Mouse (Mus musculus): Measurements from ENCODE around the gene Nle1. TPM values are rescaled to one million over a fixed set of nuclear protein-coding genes. Genes with fewer than 3 reads are reported as not detected.
A peak's percentile ranks its signal among the peaks of the same experiment; 100 is the strongest.

The Nle1 gene
- polyA plus RNA-seq, 1 experiment from 2014 or later = 33.9 TPM

DNA sequence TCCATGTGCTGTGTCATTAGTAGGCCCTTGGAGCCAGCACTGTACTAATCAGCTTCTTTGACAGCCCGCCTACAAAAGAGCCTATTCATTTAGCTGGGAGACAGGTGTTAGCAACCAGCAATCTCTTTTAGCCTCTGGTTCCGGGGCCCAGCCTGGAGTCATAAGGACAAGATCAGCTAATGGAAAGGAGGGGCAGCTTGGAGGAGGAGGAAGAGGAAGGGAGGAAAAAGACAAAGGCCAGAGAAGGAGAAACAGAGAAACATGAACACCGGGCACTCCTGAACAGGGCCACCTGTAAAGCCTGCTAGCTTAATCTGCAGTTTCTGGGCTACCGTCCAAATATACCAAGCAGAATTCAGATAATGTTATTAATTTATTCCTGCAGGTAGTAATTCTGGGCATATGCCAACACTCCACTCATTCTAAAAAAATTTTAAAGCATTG lies 44.7 kb downstream of the Nle1 start:
- Histone ChIP-seq H3K4me2 (replicated peaks) (no peak overlapping the region), H3K27ac (replicated peaks) (0 out of 2 replicates have a peak overlapping the region, but pooled peaks have one; percentile 42), H3K9me3 (no peaks in the 10 kb centered on the region), H3K4me3 (no peak overlapping the region), H3K4me1 (peaks cover 26% of the 10 kb centered on the region), H3K9ac (replicated peaks) (no peak overlapping the region), H3K27me3 (no peaks in the 10 kb centered on the region), H3K36me3 (no peaks in the 10 kb centered on the region)
- no peak; the same call in 1 of the 2 replicates for ATAC-seq (ENCODE audit: low FRiP score, low read depth)
- WGBS = 57% methylated on average over 4 of the region's 4 CpGs

DNA sequence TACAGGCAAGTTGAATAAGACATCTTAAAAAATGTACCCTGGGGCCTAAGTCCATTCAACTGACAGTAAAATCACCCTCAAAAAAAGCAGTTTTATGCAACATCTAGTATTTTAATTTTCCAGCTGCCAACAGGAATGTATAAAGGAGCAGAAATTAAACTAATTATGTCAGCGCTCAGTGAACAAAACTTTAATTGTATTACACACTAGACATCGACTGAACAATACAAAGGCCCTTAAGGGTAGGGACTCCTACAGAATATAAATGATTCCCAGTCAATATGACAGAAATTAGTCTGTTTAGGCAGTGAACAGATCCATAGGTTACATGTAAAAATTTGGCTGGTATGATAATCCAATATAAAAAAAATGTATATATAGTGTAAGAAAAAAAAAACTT lies 45.2 kb downstream of the Nle1 start:
- Histone ChIP-seq H3K4me3 (no peak overlapping the region), H3K4me2 (replicated peaks) (no peak overlapping the region), H3K27ac (replicated peaks) (peak overlapping the region; percentile 30; the same call in 1 of the 2 replicates), H3K9me3 (no peaks in the 10 kb centered on the region), H3K9ac (replicated peaks) (no peak overlapping the region), H3K36me3 (no peaks in the 10 kb centered on the region), H3K27me3 (no peaks in the 10 kb centered on the region), H3K4me1 (peaks cover 26% of the 10 kb centered on the region)
- ATAC-seq (ENCODE audit: low FRiP score, low read depth) = no peak
- 44% methylated on average over 2 of the region's 2 CpGs for WGBS

DNA sequence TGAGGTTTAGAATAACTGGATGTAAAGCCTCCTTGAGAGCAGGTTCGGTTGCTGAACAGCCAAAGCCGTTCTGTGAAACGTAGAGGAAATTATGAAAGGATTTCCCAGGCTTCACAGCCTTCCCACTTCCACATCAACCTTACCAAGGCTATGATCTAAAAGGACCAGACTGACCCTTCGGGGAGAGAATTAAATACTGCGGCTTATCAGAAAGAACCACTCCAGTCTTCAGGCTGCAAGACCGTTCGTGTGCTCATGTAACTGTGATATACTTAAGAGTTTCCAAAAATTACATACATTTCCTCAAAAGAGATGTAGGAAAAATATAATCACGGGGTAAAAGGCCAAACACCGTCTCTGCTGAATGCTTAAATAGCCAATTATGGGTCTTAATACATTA lies 45.6 kb downstream of the Nle1 start:
- Histone ChIP-seq H3K36me3 (no peaks in the 10 kb centered on the region), H3K4me3 (no peak overlapping the region), H3K27me3 (no peaks in the 10 kb centered on the region), H3K4me1 (peaks cover 26% of the 10 kb centered on the region), H3K27ac (replicated peaks) (peak overlapping the region; percentile 30; the same call in 1 of the 2 replicates), H3K9ac (replicated peaks) (no peak overlapping the region), H3K4me2 (replicated peaks) (no peak overlapping the region), H3K9me3 (no peaks in the 10 kb centered on the region)
- ATAC-seq (ENCODE audit: low FRiP score, low read depth) = no peak
- 69% methylated on average over 9 of the region's 9 CpGs for WGBS

GRCm38 (mm10) chr11:82861558-82861957 lies 46.7 kb downstream of the Nle1 start:
- no peak overlapping the region for H3K9ac ChIP-seq (replicated peaks)
- H3K27me3 ChIP-seq = no peaks in the 10 kb centered on the region
- H3K9me3 ChIP-seq = no peaks in the 10 kb centered on the region
- H3K36me3 ChIP-seq = no peaks in the 10 kb centered on the region
- H3K4me3 ChIP-seq = no peak overlapping the region
- peaks cover 21% of the 10 kb centered on the region for H3K4me1 ChIP-seq
- WGBS = 74% methylated on average over 8 of the region's 8 CpGs
- H3K27ac ChIP-seq (replicated peaks) = no peak overlapping the region
- no peak overlapping the region for H3K4me2 ChIP-seq (replicated peaks)
- ATAC-seq (ENCODE audit: low FRiP score, low read depth) = no peak

DNA sequence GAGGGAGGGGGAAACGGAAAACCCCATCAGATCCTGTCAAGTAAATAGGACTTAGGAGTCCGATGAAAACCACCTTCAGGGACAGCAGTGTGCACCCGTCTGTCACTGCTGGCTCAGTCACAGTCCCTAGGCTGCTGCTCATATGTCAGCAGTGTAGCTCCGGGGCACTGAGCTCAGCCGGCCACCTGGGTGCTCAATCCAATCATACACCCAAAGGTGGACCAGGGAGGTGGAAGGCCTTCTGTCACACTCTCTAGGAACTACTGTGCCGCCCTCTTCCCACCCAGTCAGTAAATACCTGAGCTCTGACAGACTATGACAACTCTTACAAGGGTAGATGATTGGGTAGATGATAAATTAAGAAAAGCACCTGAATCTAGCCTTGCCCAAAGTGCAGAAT lies 47.5 kb downstream of the Nle1 start:
- no peak overlapping the region for H3K4me3 ChIP-seq
- H3K4me1 ChIP-seq = peaks cover 24% of the 10 kb centered on the region
- H3K27ac ChIP-seq (replicated peaks) = no peak overlapping the region
- H3K9me3 ChIP-seq = no peaks in the 10 kb centered on the region
- no peak overlapping the region for H3K9ac ChIP-seq (replicated peaks)
- ATAC-seq (ENCODE audit: low FRiP score, low read depth) = no peak
- H3K27me3 ChIP-seq = no peaks in the 10 kb centered on the region
- 86% methylated on average over 6 of the region's 6 CpGs for WGBS
- H3K36me3 ChIP-seq = no peaks in the 10 kb centered on the region
- no peak overlapping the region for H3K4me2 ChIP-seq (replicated peaks)

DNA sequence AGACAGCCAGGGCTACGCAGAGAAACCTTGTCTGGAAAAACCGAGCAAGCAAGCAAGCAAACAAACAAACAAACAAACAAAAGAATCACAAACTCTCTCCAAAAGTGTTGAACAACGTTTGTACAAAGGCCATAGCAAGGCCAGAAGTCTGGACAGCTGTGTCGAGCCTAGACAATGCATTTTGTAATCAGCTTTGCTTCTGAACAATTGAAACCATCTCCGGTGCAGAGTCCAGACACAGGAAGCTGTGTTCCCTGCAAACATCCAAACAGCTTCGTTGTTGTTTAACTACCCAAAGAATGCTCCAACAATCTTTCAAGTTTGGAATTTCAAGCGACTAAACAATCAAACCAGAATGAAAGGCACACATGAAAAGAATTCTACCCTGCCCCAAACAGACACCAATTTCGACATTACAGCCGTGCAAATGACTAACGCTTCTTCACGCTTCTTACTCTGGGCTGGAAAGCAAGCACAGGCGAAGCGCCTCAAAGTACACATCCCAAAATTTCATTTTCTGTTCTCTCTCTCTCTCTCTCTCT lies 50.8 kb downstream of the Nle1 start:
- Histone ChIP-seq H3K27ac (replicated peaks) (no peak overlapping the region), H3K9me3 (no peaks in the 10 kb centered on the region), H3K9ac (replicated peaks) (no peak overlapping the region), H3K4me1 (peaks cover 26% of the 10 kb centered on the region; the same call in 1 of the 2 replicates), H3K27me3 (no peaks in the 10 kb centered on the region), H3K4me2 (replicated peaks) (no peak overlapping the region), H3K4me3 (no peak overlapping the region), H3K36me3 (no peaks in the 10 kb centered on the region)
- no peak for ATAC-seq (ENCODE audit: low FRiP score, low read depth)
- 77% methylated on average over 13 of the region's 13 CpGs for WGBS

GRCm38 (mm10) chr11:82856032-82856431 lies 52.2 kb downstream of the Nle1 start:
- H3K4me1 ChIP-seq = peaks cover 19% of the 10 kb centered on the region; the same call in 1 of the 2 replicates
- no peak overlapping the region for H3K9ac ChIP-seq (replicated peaks)
- H3K36me3 ChIP-seq = no peaks in the 10 kb centered on the region
- no peaks in the 10 kb centered on the region for H3K27me3 ChIP-seq
- no peaks in the 10 kb centered on the region for H3K9me3 ChIP-seq
- H3K27ac ChIP-seq (replicated peaks) = no peak overlapping the region
- H3K4me3 ChIP-seq = no peak overlapping the region
- H3K4me2 ChIP-seq (replicated peaks) = no peak overlapping the region
- no peak for ATAC-seq (ENCODE audit: low FRiP score, low read depth)
- 69% methylated on average over 10 of the region's 10 CpGs for WGBS

DNA sequence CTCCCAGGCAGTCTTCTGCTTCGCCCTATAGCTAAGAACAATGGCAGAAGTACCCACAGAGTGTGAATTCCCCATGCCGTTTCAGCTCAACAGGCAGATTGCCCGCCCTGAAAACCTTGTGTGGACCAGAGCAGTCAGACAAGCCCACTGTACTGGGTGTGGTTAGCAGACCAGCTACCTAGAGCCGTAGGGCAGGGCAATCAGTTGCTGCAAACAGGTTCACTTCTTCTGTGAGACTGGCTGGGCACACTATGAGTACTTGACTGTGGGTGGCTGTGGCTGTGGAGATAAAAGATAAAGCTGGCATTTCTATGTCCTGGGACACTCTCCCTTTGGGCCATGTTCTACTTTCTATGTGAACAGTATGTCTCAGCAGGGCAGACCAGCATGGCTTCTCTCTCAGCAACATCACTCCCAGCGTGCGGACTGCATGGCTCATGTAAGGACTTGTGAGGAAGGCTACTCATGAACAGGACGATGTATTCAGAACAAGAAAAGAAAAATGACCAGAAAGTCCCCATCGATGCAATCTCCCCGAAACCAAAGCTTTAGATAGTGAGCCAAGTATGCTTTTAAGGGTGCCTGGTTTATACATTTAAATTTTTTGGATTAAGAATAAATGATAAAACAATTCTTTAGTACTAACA lies 52.8 kb downstream of the Nle1 start:
- peaks cover 21% of the 10 kb centered on the region; the same call in 1 of the 2 replicates for H3K4me1 ChIP-seq
- no peaks in the 10 kb centered on the region for H3K9me3 ChIP-seq
- no peaks in the 10 kb centered on the region for H3K36me3 ChIP-seq
- WGBS = 83% methylated on average over 9 of the region's 9 CpGs
- no peak overlapping the region for H3K9ac ChIP-seq (replicated peaks)
- H3K4me2 ChIP-seq (replicated peaks) = no peak overlapping the region
- H3K4me3 ChIP-seq = no peak overlapping the region
- ATAC-seq (ENCODE audit: low FRiP score, low read depth) = no peak
- no peak overlapping the region for H3K27ac ChIP-seq (replicated peaks)
- H3K27me3 ChIP-seq = no peaks in the 10 kb centered on the region

DNA sequence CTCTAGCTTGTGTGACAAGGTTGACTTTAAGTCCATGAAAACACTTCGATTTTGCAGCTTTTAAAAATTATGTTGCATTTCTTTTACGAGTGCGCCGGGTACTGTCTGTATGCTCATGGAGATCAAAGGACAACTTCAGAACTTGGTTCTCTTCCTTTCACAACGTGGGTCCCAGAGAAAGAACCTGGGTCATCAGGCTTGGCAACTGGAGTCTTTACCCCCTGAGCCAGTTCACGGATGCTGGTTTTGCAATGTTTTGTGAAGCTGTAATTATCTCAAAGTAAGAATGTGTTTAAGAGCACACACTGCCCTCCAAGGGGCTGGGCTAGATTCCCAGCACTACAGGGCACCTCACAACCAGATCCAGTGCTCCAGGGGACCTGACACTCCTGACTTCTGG lies 54.1 kb downstream of the Nle1 start:
- Histone ChIP-seq H3K4me3 (no peak overlapping the region), H3K36me3 (no peaks in the 10 kb centered on the region), H3K4me2 (replicated peaks) (no peak overlapping the region), H3K4me1 (peaks cover 30% of the 10 kb centered on the region; the same call in 1 of the 2 replicates), H3K27ac (replicated peaks) (no peak overlapping the region), H3K9me3 (no peaks in the 10 kb centered on the region), H3K27me3 (no peaks in the 10 kb centered on the region), H3K9ac (replicated peaks) (no peak overlapping the region)
- WGBS = 92% methylated on average over 6 of the region's 6 CpGs
- ATAC-seq (ENCODE audit: low FRiP score, low read depth) = no peak

GRCm38 (mm10) chr11:82852958-82853357 lies 55.3 kb downstream of the Nle1 start:
- no peaks in the 10 kb centered on the region for H3K27me3 ChIP-seq
- H3K36me3 ChIP-seq = no peaks in the 10 kb centered on the region
- H3K4me1 ChIP-seq = peaks cover 30% of the 10 kb centered on the region; the same call in 1 of the 2 replicates
- H3K27ac ChIP-seq (replicated peaks) = no peak overlapping the region
- H3K9ac ChIP-seq (replicated peaks) = no peak overlapping the region
- H3K9me3 ChIP-seq = no peaks in the 10 kb centered on the region
- 89% methylated on average over 7 of the region's 7 CpGs for WGBS
- ATAC-seq (ENCODE audit: low FRiP score, low read depth) = no peak
- no peak overlapping the region for H3K4me3 ChIP-seq
- H3K4me2 ChIP-seq (replicated peaks) = no peak overlapping the region

GRCm38 (mm10) chr11:82852540-82852939 lies 55.7 kb downstream of the Nle1 start:
- H3K4me3 ChIP-seq = no peak overlapping the region
- H3K4me1 ChIP-seq = peaks cover 34% of the 10 kb centered on the region; the same call in 1 of the 2 replicates
- H3K4me2 ChIP-seq (replicated peaks) = no peak overlapping the region
- WGBS = 84% methylated on average over 10 of the region's 10 CpGs
- ATAC-seq (ENCODE audit: low FRiP score, low read depth) = no peak
- no peaks in the 10 kb centered on the region for H3K9me3 ChIP-seq
- H3K36me3 ChIP-seq = no peaks in the 10 kb centered on the region
- no peaks in the 10 kb centered on the region for H3K27me3 ChIP-seq
- no peak overlapping the region for H3K9ac ChIP-seq (replicated peaks)
- H3K27ac ChIP-seq (replicated peaks) = no peak overlapping the region

- H3K9ac ChIP-seq (replicated peaks) = no peak overlapping the region
- H3K27me3 ChIP-seq = no peaks in the 10 kb centered on the region
- 93% methylated on average over 11 of the region's 11 CpGs for WGBS
- H3K27ac ChIP-seq (replicated peaks) = no peak overlapping the region
- no peak overlapping the region for H3K4me2 ChIP-seq (replicated peaks)
- H3K4me3 ChIP-seq = no peak overlapping the region
- no peaks in the 10 kb centered on the region for H3K9me3 ChIP-seq
- no peak for ATAC-seq (ENCODE audit: low FRiP score, low read depth)
- H3K4me1 ChIP-seq = peaks cover 38% of the 10 kb centered on the region; the same call in 1 of the 2 replicates
- H3K36me3 ChIP-seq = no peaks in the 10 kb centered on the region
Observed at GRCm38 (mm10) chr11:82852115-82852514, 56.1 kb downstream of the Nle1 start.
